Mouse (Mus musculus) lung, embryonic 14.5 days (tissue): ENCODE data around the gene Ikzf3. TPM values are rescaled to one million over a fixed set of nuclear protein-coding genes. Genes with fewer than 3 reads are reported as not detected.
A peak's percentile ranks its signal among the peaks of the same experiment; 100 is the strongest.

ENCODE experiments used
- ATAC-seq: fragments of 200-750 bp; cut with Nextera tagmentation; 2 replicates; pipeline ENCODE4 v1.8.0; 2017; ENCODE audit warnings: mild to moderate bottlenecking, moderate TSS enrichment, moderate library complexity; ENCODE audit not compliant: insufficient read depth
- DNase-seq: peaks from one replicate; pipeline ENCODE4 v3.0.0-alpha.2; 2015
- H3K27ac ChIP-seq: fragments of 300-500 bp; sonication (generic); 2 replicates; pipeline ENCODE4 v1.5.1; 2014; ENCODE audit warnings: low read depth, mild to moderate bottlenecking, moderate library complexity
- H3K27me3 ChIP-seq: fragments of 300-500 bp; sonication (generic); 2 replicates; pipeline ENCODE4 v1.6.1; 2014; ENCODE audit warnings: low read length, control low read depth; ENCODE audit not compliant: insufficient read depth
- H3K36me3 ChIP-seq: fragments of 300-500 bp; sonication (generic); 2 replicates; pipeline ENCODE4 v1.6.1; 2014; ENCODE audit warnings: control low read depth; ENCODE audit not compliant: insufficient read depth
- H3K4me1 ChIP-seq: fragments of 300-500 bp; sonication (generic); 2 replicates; pipeline ENCODE4 v1.6.1; 2014; ENCODE audit warnings: antibody characterized with exemption, control low read depth; ENCODE audit not compliant: insufficient read depth
- H3K4me2 ChIP-seq: fragments of 300-500 bp; sonication (generic); 2 replicates; pipeline ENCODE4 v1.6.1; 2014; ENCODE audit warnings: mild to moderate bottlenecking
- H3K4me3 ChIP-seq: fragments of 300-500 bp; sonication (generic); 2 replicates; pipeline ENCODE4 v1.5.1; 2014; ENCODE audit warnings: low read depth, low read length
- H3K9ac ChIP-seq: fragments of 300-500 bp; sonication (generic); 2 replicates; pipeline ENCODE4 v1.6.1; 2014
- H3K9me3 ChIP-seq: fragments of 300-500 bp; sonication (generic); 2 replicates; pipeline ENCODE4 v1.6.1; 2016; ENCODE audit warnings: low read depth, low read length, control low read depth
- CTCF ChIP-seq: IDR thresholded peaks from 2 replicates; pipeline ENCODE4 v1.5.1; 2016; ENCODE audit warnings: antibody characterized with exemption, low read depth
- WGBS: fragments of 180-500 bp; shearing (Covaris S2); extraction: QIAGEN DNeasy Blood & Tissue Kit; methylation state at CpG from one replicate; pipeline ENCODE4 v1.1.7; 2014; 5-methylcytosine and 5-hydroxymethylcytosine counted together
- polyA plus RNA-seq: library from polyadenylated mRNA; unstranded; fragments of >200 nt; fragmentation: Nextera tagmentation; extraction: Ambion mirVana; gene quantifications from 2 replicates; pipeline ENCODE4 v1.2.1, GENCODE M21; 2014

The Ikzf3 gene
- polyA plus RNA-seq, 1 experiment from 2014 or later = 0.14 TPM

GRCm38 (mm10) chr11:98569461-98569860 is 23.6 kb upstream of the Ikzf3 start:
- Histone ChIP-seq H3K4me1 (no peaks in the 10 kb centered on the region), H3K4me3 (no peak overlapping the region), H3K27ac (no peak overlapping the region), H3K9ac (no peak overlapping the region), H3K4me2 (no peak overlapping the region), H3K27me3 (no peaks in the 10 kb centered on the region), H3K9me3 (no peaks in the 10 kb centered on the region), H3K36me3 (no peaks in the 10 kb centered on the region)
- TF ChIP-seq CTCF = no peak
- WGBS = 70% methylated on average over 6 of the region's 6 CpGs
- ATAC-seq (no peak), DNase-seq (no peak)

GRCm38 (mm10) chr11:98568326-98568725 is 22.5 kb upstream of the Ikzf3 start:
- no peak overlapping the region for H3K27ac ChIP-seq
- no peak for DNase-seq
- WGBS = 79% methylated on average over 8 of the region's 8 CpGs
- no peak overlapping the region for H3K4me2 ChIP-seq
- H3K9ac ChIP-seq = no peak overlapping the region
- no peaks in the 10 kb centered on the region for H3K27me3 ChIP-seq
- ATAC-seq = no peak
- no peak overlapping the region for H3K4me3 ChIP-seq
- H3K4me1 ChIP-seq = no peaks in the 10 kb centered on the region
- H3K36me3 ChIP-seq = no peaks in the 10 kb centered on the region
- no peaks in the 10 kb centered on the region for H3K9me3 ChIP-seq
- TF ChIP-seq CTCF = peak; percentile 43

- Histone ChIP-seq H3K9me3 (no peaks in the 10 kb centered on the region), H3K4me3 (no peak overlapping the region), H3K4me2 (no peak overlapping the region), H3K36me3 (no peaks in the 10 kb centered on the region), H3K4me1 (no peaks in the 10 kb centered on the region), H3K27ac (no peak overlapping the region), H3K27me3 (no peaks in the 10 kb centered on the region), H3K9ac (no peak overlapping the region)
- TF ChIP-seq CTCF = no peak
- 50% methylated on average over 13 of the region's 13 CpGs for WGBS
- ATAC-seq = no peak
- no peak for DNase-seq
Measured at GRCm38 (mm10) chr11:98563921-98564414, 18.1 kb upstream of the Ikzf3 start.

- ATAC-seq (no peak), DNase-seq (no peak)
- H3K4me2 ChIP-seq = no peak overlapping the region
- no peaks in the 10 kb centered on the region for H3K27me3 ChIP-seq
- H3K9me3 ChIP-seq = no peaks in the 10 kb centered on the region
- TF ChIP-seq CTCF = no peak
- no peak overlapping the region for H3K9ac ChIP-seq
- H3K4me1 ChIP-seq = no peaks in the 10 kb centered on the region
- 68% methylated on average over 3 of the region's 3 CpGs for WGBS
- no peak overlapping the region for H3K27ac ChIP-seq
- H3K4me3 ChIP-seq = no peak overlapping the region
- H3K36me3 ChIP-seq = no peaks in the 10 kb centered on the region
Measured at GRCm38 (mm10) chr11:98563025-98563424, 17.2 kb upstream of the Ikzf3 start.

GRCm38 (mm10) chr11:98560942-98561341 is 15.1 kb upstream of the Ikzf3 start:
- Histone ChIP-seq H3K9ac (no peak overlapping the region), H3K27ac (no peak overlapping the region), H3K9me3 (no peaks in the 10 kb centered on the region), H3K36me3 (no peaks in the 10 kb centered on the region), H3K4me2 (no peak overlapping the region), H3K4me1 (no peaks in the 10 kb centered on the region), H3K27me3 (no peaks in the 10 kb centered on the region), H3K4me3 (no peak overlapping the region)
- no peak for DNase-seq
- ATAC-seq = no peak
- no peak for TF ChIP-seq CTCF
- 16% methylated on average over 7 of the region's 7 CpGs for WGBS

- Histone ChIP-seq H3K27me3 (peaks cover 2% of the 10 kb centered on the region), H3K27ac (no peak overlapping the region), H3K9me3 (no peaks in the 10 kb centered on the region), H3K36me3 (no peaks in the 10 kb centered on the region), H3K4me2 (no peak overlapping the region), H3K4me1 (no peaks in the 10 kb centered on the region; the same call in 1 of the 2 replicates), H3K4me3 (no peak overlapping the region), H3K9ac (no peak overlapping the region)
- ATAC-seq = no peak
- peak; percentile 21; the same call in 1 of the 2 replicates for TF ChIP-seq CTCF
- DNase-seq = no peak
- 63% methylated on average over 12 of the region's 12 CpGs for WGBS
Measured at GRCm38 (mm10) chr11:98555124-98555700, 9.4 kb upstream of the Ikzf3 start.

- no peaks in the 10 kb centered on the region for H3K9me3 ChIP-seq
- H3K27me3 ChIP-seq = peaks cover 10% of the 10 kb centered on the region
- no peak overlapping the region for H3K27ac ChIP-seq
- H3K4me2 ChIP-seq = no peak overlapping the region
- no peak for TF ChIP-seq CTCF
- no peak for ATAC-seq
- H3K4me3 ChIP-seq = no peak overlapping the region
- no peaks in the 10 kb centered on the region for H3K36me3 ChIP-seq
- H3K4me1 ChIP-seq = no peaks in the 10 kb centered on the region; the same call in 1 of the 2 replicates
- no peak overlapping the region for H3K9ac ChIP-seq
- 92% methylated on average over 4 of the region's 4 CpGs for WGBS
- no peak for DNase-seq
Measured at GRCm38 (mm10) chr11:98553966-98554365, 8.1 kb upstream of the Ikzf3 start.
